Mouse (Mus musculus) forebrain, embryonic 14.5 days (tissue): ENCODE measurements at regions not wholly inside any gene's neighbourhood (a gene's known extent, or its start where the extent isn't known, plus 50 kb on each side); places are given as distances from the start of the nearest gene placed in this dataset.
A peak's percentile ranks its signal among the peaks of the same experiment; 100 is the strongest.

ENCODE experiments used
- ATAC-seq: fragments of 200-750 bp; cut with Nextera tagmentation; 2 replicates; pipeline ENCODE4 v1.8.0; 2017; ENCODE audit warnings: mild to moderate bottlenecking, moderate library complexity
- DNase-seq: peaks from one replicate; pipeline ENCODE4 v3.0.0-alpha.2; 2015; ENCODE audit warnings: low spot score
- H3K27ac ChIP-seq: fragments of 300-500 bp; sonication (generic); 2 replicates; pipeline ENCODE4 v1.5.1; 2014; ENCODE audit warnings: low read depth, mild to moderate bottlenecking, control low read depth, low read length, moderate library complexity
- H3K27me3 ChIP-seq: fragments of 300-500 bp; sonication (generic); replicated peaks from 2 replicates; pipeline ENCODE4 v1.6.1; 2014; ENCODE audit warnings: low read length, control low read depth, mixed read lengths; ENCODE audit not compliant: control insufficient read depth, insufficient read depth
- H3K36me3 ChIP-seq: fragments of 300-500 bp; sonication (generic); 2 replicates; pipeline ENCODE4 v1.6.1; 2014; ENCODE audit warnings: low read length, control low read depth; ENCODE audit not compliant: control insufficient read depth, insufficient read depth
- H3K4me1 ChIP-seq: fragments of 300-500 bp; sonication (generic); 2 replicates; pipeline ENCODE4 v1.6.1; 2014; ENCODE audit warnings: antibody characterized with exemption, low read length, control low read depth; ENCODE audit not compliant: control insufficient read depth, insufficient read depth
- H3K4me2 ChIP-seq: fragments of 300-500 bp; sonication (generic); 2 replicates; pipeline ENCODE4 v1.6.1; 2014; ENCODE audit warnings: mild to moderate bottlenecking, control low read depth, low read length
- H3K4me3 ChIP-seq: fragments of 300-500 bp; sonication (generic); 2 replicates; pipeline ENCODE4 v1.5.1; 2014; ENCODE audit warnings: low read depth, low read length, control low read depth
- H3K9ac ChIP-seq: fragments of 300-500 bp; sonication (generic); 2 replicates; pipeline ENCODE4 v1.6.1; 2014; ENCODE audit warnings: mild to moderate bottlenecking, low read length, control low read depth, moderate library complexity
- H3K9me3 ChIP-seq: fragments of 300-500 bp; sonication (generic); replicated peaks from 2 replicates; pipeline ENCODE4 v1.6.1; 2016; ENCODE audit warnings: low read length, control low read depth, mixed read lengths; ENCODE audit not compliant: control insufficient read depth
- WGBS: fragments of 180-500 bp; shearing (Covaris S2); extraction: QIAGEN DNeasy Blood & Tissue Kit; methylation state at CpG from one replicate; pipeline ENCODE4 v1.1.7; 2014; 5-methylcytosine and 5-hydroxymethylcytosine counted together

GRCm38 (mm10) chr11:112524983-112525382 lies 257.0 kb upstream of the Sox9 start:
- no peaks in the 10 kb centered on the region for H3K9me3 ChIP-seq
- H3K27me3 ChIP-seq, result no peaks in the 10 kb centered on the region
- H3K9ac ChIP-seq, result no peak overlapping the region
- no peaks in the 10 kb centered on the region; the same call in 1 of the 2 replicates for H3K4me1 ChIP-seq
- DNase-seq (no peak), ATAC-seq (no peak)
- H3K4me3 ChIP-seq, result no peak overlapping the region
- H3K27ac ChIP-seq, result no peak overlapping the region
- no peaks in the 10 kb centered on the region for H3K36me3 ChIP-seq
- 93% methylated on average over 3 of the region's 3 CpGs for WGBS
- no peak overlapping the region for H3K4me2 ChIP-seq

DNA sequence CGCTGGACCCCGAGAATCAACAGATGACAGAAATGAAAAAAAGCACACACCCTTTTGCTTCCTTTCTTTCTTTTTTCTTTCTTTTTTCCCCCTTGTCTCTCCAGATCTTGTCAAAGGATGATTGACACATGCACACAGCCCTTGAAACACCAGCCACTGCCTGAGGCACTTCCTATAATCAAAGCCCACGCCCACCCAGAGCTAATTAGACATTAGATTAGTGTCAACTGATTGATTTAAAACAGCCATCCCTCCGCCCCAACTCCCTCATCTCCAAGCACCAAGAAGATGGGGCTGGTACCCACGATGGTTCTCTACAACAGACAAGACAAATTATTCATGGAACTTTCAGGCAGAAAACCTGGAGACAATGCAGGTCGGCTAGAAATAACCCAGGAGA lies 239.5 kb upstream of the Sox9 start:
- H3K4me2 ChIP-seq, result no peak overlapping the region
- WGBS, result 4% methylated on average over 6 of the region's 6 CpGs
- no peak overlapping the region for H3K27ac ChIP-seq

DNA sequence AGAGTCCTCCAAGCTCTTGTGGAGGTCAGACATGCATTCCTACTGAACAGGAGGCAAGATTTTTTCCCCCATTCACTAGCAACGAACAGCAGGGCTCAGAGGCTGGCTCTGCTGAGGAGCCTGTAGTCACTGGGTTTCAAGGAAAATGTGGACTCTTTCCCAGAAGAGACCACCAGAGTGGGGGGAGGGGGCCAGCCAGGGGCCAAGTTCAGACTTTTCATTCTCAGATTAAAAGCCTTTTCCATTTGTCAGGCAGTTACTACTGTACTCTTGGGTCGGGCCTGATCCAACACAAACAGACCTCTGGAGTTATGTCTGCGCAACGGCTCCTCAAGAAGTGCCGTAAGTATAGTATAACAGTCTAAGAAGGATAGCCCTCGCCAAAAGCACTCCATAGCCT lies 238.6 kb upstream of the Sox9 start:
- 70% methylated on average over 6 of the region's 6 CpGs for WGBS
- Histone ChIP-seq H3K9ac (no peak overlapping the region), H3K4me3 (no peak overlapping the region), H3K36me3 (no peaks in the 10 kb centered on the region), H3K27me3 (no peaks in the 10 kb centered on the region), H3K4me1 (peaks cover 8% of the 10 kb centered on the region; the same call in 1 of the 2 replicates), H3K27ac (no peak overlapping the region), H3K9me3 (no peaks in the 10 kb centered on the region), H3K4me2 (no peak overlapping the region)
- ATAC-seq (no peak), DNase-seq (peak; percentile 23)

More for the DNA sequence above, 239.5 kb upstream of the Sox9 start:
- no peaks in the 10 kb centered on the region for H3K27me3 ChIP-seq
- ATAC-seq (peak; percentile 46; the same call in 1 of the 2 replicates), DNase-seq (peak; percentile 51)
- H3K4me1 ChIP-seq, result peaks cover 8% of the 10 kb centered on the region; the same call in 1 of the 2 replicates
- no peak overlapping the region for H3K9ac ChIP-seq
- no peaks in the 10 kb centered on the region for H3K36me3 ChIP-seq
- H3K4me3 ChIP-seq, result no peak overlapping the region
- H3K9me3 ChIP-seq, result no peaks in the 10 kb centered on the region

DNA sequence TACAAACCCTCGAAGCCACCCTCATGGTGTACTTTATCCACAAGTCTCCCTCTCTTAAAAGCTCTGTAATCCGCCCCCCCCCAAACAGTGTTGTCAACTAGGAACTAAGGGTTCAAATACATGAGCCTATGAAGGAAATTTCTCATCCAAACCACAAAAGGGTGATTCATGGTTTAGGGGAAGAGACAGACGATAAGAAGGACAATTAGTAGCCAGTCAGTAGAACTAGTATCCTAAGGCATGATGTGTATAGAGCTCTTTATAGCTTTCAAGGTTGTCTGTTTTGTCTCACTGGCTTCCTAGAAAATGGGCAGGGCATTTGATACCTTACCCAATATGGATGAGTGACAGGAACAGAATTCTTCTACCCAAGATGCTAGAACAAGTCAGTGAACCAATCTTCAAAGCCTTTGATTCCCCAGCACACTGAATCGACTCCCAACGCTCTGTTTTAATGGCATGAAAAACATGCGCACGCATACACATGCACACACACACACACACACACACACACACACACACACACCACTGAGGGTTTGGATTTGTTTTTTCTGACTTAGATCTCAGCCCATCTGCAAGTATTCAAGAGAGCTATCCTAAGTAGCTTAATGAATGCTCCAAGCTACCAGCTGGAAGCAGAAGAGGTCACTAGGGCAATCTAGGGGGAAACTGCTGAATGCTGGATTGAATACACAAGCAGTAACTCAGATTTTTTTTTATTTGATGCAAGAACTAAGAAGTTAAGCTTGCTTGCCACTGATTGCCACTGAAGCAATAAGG lies 236.6 kb upstream of the Sox9 start:
- Histone ChIP-seq H3K4me3 (no peak overlapping the region), H3K4me2 (no peak overlapping the region), H3K9ac (no peak overlapping the region), H3K4me1 (peaks cover 8% of the 10 kb centered on the region; the same call in 1 of the 2 replicates), H3K27ac (no peak overlapping the region), H3K27me3 (no peaks in the 10 kb centered on the region), H3K9me3 (no peaks in the 10 kb centered on the region), H3K36me3 (no peaks in the 10 kb centered on the region)
- DNase-seq, result no peak
- no peak for ATAC-seq
- 77% methylated on average over 7 of the region's 7 CpGs for WGBS

DNA sequence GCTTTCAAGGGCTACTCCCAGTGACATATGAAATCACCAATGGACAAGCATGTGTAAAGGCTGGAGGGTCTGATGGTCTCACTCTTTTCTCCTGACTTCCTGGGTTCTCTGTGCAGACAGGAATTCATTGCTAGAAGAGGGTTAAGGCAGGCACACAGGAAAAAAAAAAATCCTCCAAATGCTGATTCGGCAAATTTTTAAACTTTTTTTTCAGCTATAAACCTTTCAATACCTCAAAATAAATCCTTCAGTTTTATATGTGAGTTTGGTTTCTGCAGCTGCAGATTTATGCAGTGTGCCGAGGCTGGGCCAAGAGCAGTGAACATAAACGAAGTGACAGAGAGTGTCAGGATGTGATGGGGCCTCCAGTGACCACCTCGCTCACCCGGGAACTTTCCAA lies 235.9 kb upstream of the Sox9 start:
- ATAC-seq, result no peak
- H3K27ac ChIP-seq, result no peak overlapping the region
- DNase-seq, result no peak
- H3K27me3 ChIP-seq, result no peaks in the 10 kb centered on the region
- peaks cover 8% of the 10 kb centered on the region; the same call in 1 of the 2 replicates for H3K4me1 ChIP-seq
- 76% methylated on average over 5 of the region's 5 CpGs for WGBS
- H3K4me3 ChIP-seq, result no peak overlapping the region
- no peak overlapping the region for H3K4me2 ChIP-seq
- H3K36me3 ChIP-seq, result no peaks in the 10 kb centered on the region
- H3K9me3 ChIP-seq, result no peaks in the 10 kb centered on the region
- H3K9ac ChIP-seq, result no peak overlapping the region

DNA sequence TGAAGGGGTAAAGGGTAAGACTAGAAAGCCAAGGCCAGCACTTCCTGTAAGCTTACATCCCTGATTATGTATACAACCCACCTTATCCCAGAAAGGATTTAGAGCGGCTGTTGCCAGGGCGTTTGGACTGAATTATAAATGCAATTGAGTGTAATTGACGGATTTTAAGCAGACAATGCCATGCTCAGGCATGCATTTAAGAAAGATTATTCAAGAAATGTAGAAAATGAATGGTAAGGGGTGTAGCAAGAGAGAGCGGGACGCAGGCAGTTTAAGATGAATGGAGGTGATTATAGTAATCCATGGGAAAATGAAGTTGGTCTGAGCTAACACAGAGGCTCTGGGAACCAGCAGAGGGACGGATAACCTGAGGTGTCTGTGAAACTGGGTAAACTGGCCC lies 229.2 kb upstream of the Sox9 start:
- no peak for ATAC-seq

GRCm38 (mm10) chr11:112563027-112563426 lies 219.0 kb upstream of the Sox9 start:
- H3K4me1 ChIP-seq, result no peaks in the 10 kb centered on the region
- H3K4me3 ChIP-seq, result no peak overlapping the region
- no peaks in the 10 kb centered on the region for H3K36me3 ChIP-seq
- ATAC-seq (no peak), DNase-seq (no peak)
- H3K27ac ChIP-seq, result no peak overlapping the region
- WGBS, result 88% methylated on average over 9 of the region's 9 CpGs
- no peaks in the 10 kb centered on the region for H3K27me3 ChIP-seq
- peaks cover 7% of the 10 kb centered on the region; the same call in 1 of the 2 replicates for H3K9me3 ChIP-seq
- no peak overlapping the region for H3K9ac ChIP-seq
- H3K4me2 ChIP-seq, result no peak overlapping the region

More for the DNA sequence above, 229.2 kb upstream of the Sox9 start:
- no peak overlapping the region for H3K4me2 ChIP-seq
- H3K9ac ChIP-seq, result no peak overlapping the region
- WGBS, result 11% methylated on average over 6 of the region's 6 CpGs
- no peaks in the 10 kb centered on the region for H3K9me3 ChIP-seq
- no peaks in the 10 kb centered on the region for H3K27me3 ChIP-seq
- no peak overlapping the region for H3K27ac ChIP-seq
- no peak overlapping the region for H3K4me3 ChIP-seq
- H3K4me1 ChIP-seq, result no peaks in the 10 kb centered on the region
- no peaks in the 10 kb centered on the region for H3K36me3 ChIP-seq
- peak; percentile 25 for DNase-seq

GRCm38 (mm10) chr11:112564706-112565215 lies 217.3 kb upstream of the Sox9 start:
- Histone ChIP-seq H3K27me3 (no peaks in the 10 kb centered on the region), H3K9ac (no peak overlapping the region), H3K4me3 (no peak overlapping the region), H3K27ac (no peak overlapping the region), H3K36me3 (no peaks in the 10 kb centered on the region), H3K9me3 (peaks cover under 1% of the 10 kb centered on the region; the same call in 1 of the 2 replicates), H3K4me2 (no peak overlapping the region), H3K4me1 (no peaks in the 10 kb centered on the region)
- WGBS, result 7% methylated on average over 1 of the region's 1 CpGs
- DNase-seq (no peak), ATAC-seq (no peak)

DNA sequence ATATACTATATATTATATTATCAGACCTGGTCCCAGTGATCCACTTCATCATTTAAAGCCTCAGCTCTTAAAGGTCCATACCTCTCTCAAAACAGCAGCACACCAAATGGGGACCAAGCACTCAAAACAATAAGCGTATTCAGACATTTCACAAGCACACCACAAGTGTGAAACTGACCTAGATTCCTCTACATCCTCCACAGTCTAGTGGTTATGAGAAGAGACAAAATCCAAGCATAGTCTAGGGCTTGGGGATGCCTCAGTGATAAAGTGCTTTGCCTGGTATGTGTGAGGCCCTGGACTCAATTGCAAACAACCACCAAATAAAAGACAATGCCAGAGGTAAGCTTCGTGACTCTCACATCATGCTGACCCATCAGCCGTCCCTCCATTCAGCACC lies 216.0 kb upstream of the Sox9 start:
- no peak overlapping the region for H3K4me3 ChIP-seq
- no peaks in the 10 kb centered on the region for H3K36me3 ChIP-seq
- ATAC-seq (no peak), DNase-seq (no peak)
- no peaks in the 10 kb centered on the region for H3K27me3 ChIP-seq
- H3K4me1 ChIP-seq, result no peaks in the 10 kb centered on the region
- H3K9ac ChIP-seq, result no peak overlapping the region
- WGBS, result 88% methylated on average over 3 of the region's 3 CpGs
- no peak overlapping the region for H3K27ac ChIP-seq
- H3K9me3 ChIP-seq, result no peaks in the 10 kb centered on the region
- H3K4me2 ChIP-seq, result no peak overlapping the region
